Mouse (Mus musculus): ENCODE measurements around the gene Sdf4.

DNA sequence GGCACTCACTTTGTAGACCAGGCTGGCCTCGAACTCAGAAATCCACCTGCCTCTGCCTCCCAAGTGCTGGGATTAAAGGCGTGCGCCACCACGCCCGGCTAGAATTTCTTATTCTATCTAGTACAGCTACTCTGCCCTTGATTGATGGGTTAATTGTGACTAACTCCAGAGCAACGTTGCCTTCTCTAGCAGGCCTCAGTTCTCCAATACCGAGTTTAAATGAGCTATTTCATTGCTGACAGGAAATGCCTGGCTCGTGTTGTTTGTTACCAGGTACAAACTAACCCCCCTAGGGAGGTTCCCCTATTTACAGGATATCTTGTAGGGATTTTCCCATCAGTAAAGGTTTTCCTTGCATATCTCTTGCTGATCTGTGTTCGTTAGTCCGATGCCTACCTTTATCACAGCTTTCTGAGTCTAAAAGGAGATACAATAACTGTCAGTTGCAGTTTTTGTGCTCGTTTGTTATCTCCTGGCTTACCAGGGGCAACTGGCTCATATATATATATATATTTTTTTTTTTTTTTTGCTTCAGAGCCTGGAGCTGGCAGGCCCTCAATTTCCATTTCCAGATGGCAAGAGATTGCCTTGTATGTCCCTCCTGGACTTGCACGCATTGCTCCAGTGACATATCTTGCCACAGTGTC lies 11.1 kb upstream of the Sdf4 start:
- TF ChIP-seq CTCF (IDR thresholded peaks at IDR 0.05; ENCODE audit: extremely low read depth, insufficient read length, insufficient replicate concordance, low read depth, low read length) = no peak
- TF ChIP-seq POLR2A (IDR thresholded peaks at IDR 0.05; ENCODE audit: low read depth, low read length) = no peak
